Mouse (Mus musculus) R1 (cell line): ENCODE results near the gene Nedd9.

Source experiments
- DNase-seq: peaks from one replicate; pipeline ENCODE4 v3.0.0-alpha.2; 2018; ENCODE audit warnings: low read depth, low spot score

Nedd9 gene

DNA sequence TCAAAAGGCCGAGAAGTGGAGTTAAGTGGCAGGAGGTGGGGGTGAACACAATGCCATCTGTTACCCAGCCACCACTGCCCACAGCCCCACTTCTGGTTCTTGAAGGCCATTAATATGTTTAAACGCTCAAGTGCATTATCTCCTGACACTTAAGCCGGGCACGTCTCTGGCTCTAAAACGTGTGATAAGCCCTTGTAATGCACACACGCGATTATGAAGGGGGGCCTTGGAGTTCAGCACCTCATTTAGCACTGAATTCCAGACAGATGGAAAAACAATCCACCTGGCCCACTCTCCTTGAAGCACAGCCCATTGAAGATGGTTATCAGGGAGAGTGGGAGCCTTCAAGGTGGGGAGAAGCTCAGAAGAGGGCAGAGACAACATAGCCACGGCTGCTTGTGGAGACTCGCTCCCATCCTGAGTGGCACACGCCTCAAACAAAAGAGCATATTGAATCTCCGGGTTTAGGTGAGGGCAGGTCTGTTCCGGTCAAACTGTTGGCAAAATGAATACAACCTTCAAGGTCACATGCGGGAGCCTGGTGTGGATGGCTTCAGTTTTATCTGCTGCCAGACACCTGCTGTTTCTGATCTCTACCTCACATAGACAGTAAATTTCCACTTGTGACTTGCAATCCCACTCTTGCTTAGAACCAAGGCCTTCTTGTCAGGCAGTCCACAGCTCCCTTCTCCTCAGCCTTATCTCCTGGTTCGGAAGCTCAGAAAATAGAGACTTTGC lies 30.7 kb downstream of the Nedd9 start:
- peak; percentile 37 for DNase-seq

DNA sequence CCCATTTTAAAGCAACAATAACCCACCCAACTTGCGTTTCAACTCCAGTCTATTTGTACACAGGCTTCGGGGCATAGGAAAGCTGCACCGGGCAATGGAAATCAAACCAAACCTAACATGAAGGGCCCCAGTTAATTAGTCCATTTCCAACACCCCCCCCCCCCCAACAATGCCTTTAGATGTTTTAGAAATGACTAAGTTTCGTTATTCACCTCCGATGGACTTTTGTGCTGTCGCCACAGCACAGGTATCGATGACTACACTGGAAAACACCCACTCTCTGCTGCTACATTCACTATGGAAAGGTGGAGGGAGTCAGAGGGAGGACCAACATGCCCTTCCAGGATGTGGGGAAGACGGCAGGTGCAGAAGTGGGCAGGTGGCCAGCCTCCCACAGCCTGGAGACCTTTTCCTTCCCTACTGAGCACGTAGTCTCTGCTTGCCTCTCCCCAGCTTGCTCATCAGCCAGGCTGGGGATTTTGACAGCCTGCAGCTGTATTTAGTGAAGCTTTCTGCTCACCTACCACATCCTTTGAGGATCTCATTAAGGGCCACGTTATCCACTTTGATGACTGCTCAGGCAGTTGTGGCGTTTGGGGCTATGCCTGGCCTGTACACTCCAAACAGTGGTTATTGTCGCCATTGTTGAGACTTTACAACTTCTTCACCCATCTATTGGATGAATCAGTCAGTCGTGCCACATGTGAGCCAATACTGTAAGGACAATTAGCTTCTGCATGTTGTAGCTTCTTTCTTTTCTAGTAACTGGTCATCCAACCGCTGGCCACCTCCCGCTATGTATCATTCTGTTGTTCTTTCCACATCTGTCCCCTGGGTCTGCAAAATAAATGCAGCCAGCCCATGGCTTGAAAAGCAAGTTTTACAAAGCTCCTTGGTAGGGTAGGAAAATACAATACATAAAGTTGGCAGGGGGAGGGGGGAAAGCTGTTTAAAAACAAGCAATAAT lies 33.7 kb downstream of the Nedd9 start:
- DNase-seq = no peak

DNA sequence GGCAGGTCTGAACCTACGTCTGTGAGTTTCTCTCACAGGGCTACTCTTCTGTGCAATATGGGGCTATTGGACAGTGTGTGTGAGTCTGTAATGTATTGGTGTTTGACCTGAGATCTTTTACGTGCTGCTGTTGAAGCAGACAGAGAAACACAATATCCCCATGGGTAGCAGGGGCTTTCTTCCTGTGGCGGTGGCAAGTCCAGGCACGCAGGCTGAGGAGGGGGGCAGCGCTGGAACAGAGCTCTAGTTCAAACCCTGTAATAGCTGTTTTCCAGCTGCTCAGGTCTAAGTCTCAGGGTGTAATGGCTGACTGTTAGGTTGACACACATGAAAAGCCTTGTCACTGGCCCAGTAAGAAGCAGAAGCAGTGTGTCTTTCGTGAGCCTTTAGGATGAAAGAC lies 36.3 kb downstream of the Nedd9 start:
- no peak for DNase-seq

DNA sequence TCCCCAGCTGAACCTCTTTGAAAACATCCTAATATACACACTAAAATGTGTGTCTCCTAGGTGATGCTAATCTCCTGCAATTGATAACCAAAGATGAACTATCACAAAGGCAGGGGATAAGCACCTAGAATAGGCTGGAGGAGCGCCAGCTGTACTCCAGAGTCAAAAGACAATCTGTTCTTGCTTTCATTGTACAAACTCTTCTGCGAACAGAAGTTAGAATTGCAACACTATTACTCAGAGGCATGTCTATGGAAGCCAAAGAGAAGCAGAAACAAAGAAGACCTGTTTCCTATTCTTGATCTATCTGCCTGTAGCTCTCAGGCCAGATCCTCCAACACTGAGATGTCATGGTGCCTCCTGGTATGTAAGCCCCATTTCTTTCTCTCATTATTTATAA lies 38.0 kb downstream of the Nedd9 start:
- no peak for DNase-seq

DNA sequence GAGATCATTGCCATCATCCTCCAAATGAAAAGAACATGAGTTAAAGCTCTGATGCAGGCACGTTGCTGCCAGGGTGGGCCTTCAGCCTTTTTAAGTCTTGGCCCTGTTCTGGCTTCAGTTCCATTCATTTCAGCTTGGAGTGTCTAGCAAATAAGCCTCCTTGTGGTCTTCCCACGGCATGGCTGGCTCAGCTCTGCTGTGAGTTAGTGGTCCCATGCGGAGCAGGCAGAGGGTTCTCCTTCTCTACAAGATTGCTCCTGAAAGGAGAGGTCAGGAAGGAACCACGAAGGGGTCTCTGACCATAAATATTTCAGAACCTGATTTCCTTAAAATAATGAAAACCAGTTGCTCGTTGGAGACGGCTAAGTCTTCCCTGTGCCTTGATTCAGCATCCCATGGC lies 40.0 kb downstream of the Nedd9 start:
- peak; percentile 4 for DNase-seq

DNA sequence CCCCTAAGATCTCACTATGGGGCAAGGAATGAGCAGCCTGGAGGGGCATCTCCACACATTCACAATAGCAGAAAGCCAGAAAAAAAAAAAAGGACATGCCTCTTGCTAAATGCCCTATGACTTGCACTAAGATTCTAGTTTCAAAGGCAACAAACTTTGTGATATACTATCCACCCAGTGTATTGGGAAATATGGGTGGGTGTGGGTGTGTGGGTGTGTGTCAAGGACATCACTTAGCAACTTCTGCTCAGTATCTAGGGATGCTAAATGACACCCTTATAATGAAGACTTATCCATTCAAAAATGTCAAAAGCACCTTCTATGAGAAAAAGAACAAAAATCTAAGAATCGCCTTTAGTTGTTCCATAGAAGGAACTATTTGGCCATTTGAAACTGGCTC lies 40.6 kb downstream of the Nedd9 start:
- no peak for DNase-seq

DNA sequence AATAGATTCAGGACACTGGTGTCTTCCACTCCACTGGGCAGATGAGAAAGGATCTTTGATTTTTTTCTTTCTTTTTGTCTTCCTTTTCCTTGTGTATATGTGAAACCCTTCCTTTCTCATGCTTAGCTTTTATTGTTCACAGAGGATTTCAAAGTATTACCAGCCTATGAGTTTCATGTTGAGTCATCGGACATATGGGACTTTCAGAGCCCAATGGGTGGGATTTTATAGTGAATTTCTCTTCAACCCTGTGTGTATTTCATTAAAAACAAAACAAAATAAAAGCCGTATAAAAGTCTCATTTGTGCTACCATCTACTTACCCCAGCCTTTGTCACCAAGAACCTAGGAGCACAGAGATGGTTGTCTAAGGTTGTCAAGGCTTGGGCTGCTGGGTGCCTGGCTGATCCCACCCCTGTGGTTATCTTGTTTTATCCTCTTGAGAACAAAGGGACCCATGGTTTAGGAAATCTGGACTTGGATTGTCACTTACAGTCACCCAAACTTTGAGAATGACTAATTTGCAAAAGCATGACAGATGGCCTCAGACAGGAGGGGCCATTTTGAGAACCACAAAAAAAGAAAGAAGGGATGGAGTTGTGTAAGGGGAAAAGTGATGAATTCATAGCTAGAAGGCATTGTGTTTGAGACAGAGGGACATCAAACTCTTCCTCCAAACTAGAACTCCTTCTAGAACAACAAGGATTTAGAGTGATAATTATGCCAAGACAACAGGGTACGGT lies 41.9 kb downstream of the Nedd9 start:
- DNase-seq = no peak

DNA sequence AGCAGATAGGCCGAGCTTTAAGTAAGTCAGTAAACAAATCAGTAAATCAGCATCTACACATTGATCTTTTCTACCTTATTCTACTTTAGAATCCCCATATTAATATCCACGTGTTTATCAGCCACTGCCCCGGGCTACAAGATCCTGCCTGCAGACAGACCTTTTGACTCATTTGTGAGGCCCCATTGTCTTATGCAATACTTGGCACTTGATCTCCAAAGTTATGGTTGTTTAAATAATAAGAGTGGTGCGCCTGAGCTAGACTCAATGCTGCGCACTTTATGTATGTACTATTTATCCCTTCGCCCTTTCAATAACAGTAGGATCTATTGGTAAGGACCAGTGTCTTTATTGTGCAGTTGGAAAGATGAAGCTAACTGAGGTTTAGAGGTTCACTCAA lies 42.9 kb downstream of the Nedd9 start:
- DNase-seq = no peak

DNA sequence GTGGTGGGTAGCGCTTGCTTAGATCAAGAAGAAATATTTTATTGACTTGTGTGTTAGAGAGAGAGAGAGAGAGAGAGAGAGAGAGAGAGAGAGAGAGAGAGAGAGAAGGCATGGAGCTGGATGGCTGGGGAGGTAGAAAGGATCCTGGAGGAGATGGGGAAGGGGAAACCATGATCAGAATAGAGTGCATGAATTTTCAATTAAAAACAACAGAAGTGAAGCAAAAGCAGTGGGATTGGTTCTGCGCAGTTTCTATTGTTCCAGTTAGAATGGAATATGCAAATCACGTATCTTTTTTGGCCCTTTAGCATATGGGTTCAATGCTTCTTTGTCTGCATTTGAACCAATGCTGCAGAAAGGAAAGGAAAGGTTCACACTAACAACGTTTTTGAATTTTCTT lies 45.0 kb downstream of the Nedd9 start:
- DNase-seq = no peak

DNA sequence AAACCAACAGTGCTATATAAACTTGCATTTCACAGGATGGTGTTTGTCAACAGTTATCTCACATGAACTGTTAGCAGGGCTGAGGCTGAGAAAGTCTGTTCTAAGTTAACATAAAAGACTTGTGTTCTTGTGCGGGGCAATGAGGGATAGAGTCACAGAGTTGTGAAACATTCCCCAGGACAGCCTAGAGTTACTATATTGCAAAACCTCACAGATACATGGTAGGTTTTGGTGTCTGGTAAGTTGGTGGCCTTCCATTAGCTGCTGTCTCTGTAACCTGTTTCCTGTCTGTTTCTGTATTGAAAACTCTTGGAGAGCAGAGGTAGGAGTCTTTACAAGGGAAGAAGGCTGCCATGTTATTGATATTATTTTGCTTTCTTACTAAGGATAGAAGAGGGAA lies 47.0 kb downstream of the Nedd9 start:
- DNase-seq = no peak

DNA sequence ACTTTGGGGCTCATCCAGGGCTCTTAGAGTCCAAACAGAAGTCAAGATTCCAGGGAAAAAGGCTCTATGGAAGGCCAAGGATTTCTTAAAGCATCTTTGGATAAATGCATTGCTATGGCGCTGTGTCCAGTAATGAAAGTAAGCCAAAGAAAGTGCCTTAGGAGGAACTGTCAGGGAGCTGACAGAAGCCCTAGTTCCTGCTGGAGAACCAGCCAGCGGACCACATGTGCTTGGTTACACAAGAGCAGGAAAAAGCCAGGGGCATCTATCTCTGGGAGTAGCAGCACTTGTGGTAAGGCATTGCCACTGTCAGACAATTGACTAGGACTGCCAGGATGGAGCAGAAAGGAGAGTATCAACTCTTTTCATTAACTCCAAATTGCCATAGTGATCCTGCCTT lies 49.8 kb downstream of the Nedd9 start:
- DNase-seq = no peak

DNA sequence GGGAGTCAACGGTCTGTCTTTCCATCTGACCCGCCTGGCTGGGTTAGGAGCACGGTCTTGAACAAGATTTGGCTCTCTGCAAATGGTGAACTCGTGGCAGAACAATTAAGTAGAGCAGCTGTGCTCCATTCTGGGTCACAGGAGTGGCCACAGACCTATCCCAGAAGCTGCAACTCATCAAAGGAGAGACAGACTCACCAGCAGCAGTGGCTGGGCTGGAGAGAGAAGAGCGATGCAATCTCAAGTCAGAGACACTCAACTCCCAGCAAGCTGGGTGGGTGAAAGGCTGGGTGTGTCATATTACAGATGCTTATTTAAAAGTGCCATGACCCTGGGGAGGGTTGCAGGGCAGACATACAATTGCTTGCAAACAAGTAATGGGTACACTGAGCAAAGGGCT lies 50.4 kb downstream of the Nedd9 start:
- no peak for DNase-seq

DNA sequence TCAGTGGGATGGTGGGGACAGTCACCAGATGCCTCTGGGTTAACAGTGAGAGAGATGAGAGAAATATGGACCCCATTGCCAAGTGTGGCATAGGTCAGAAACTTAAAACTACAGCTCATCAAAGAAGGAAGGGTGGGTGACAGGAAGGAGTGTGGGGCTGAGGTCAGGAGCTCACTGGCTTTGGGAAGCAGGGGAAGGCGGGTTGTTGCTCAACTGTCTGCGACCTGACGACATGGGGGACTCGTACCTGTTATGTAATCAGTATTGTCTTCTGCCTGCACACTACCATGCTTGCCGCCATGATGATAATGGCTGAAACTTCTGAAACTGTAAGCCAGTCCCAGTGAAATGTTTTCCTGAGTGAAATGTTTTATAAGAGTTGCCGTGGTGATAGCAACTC lies 54.0 kb downstream of the Nedd9 start:
- DNase-seq = no peak

DNA sequence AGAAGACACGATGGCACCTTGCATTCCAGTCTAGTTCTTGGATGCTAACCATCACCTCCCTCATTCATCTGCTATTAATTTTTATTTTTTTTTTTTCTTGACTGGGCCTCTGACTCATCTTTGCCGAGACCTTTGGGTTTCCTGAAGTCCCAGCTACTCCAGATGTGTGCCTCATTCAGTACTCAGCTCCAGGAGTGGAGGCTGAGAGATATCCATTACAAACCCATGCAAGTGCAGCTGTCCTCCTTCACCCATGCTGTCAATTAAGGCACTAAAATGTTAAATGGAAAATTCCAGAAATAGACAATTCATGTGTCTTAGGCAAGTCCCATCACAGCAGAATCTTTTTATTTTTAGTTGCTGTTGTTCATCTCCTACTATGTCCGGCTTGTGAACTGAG lies 55.4 kb downstream of the Nedd9 start:
- DNase-seq = no peak

DNA sequence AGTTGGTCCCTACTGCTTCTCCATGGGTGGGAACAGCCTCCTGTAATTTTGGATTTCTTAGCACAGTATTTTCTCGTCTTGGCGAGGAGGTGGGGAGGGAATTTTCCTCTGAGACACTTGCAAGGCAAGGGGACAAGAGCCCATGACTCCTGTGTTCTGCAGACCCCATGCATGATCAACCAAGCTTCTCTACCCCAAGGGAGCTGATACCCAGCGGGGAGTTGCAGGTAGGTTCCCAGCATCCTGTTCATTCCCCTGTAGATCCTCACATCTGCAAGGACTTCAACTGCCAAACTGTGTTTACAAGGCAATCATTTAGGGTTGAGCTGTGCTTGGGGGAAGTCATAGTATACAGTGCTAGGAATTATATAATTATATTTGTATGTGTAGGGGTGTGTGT lies 60.1 kb downstream of the Nedd9 start:
- DNase-seq = no peak

DNA sequence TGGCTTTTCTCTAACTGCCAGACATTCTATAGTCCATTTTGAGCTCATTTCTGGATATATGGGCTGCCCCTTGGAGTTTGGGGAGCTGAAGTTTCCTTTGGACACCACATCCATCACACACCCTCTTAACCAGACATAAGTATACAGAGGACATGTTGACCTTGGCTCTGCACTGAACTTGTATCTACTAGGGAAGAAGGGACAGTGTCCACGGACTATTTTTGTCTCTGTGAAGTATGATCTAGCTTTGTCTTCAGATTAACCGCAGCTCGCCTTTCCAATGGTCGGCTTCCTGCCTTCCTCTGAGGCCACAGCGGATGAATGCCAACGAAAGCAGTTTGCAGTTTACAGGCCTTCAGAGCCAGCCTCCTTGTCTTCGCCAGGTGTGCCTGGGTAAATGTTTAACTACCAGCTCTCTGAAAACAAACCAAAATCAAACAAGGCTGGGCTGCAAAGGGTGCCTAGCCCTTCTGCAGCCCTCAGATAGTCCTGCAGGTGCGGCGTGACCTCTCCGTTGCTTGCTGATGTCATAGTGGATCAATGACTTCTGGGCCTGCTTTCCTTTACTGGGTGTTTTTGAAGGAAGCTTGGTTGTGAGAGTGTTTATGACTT lies 63.6 kb downstream of the Nedd9 start:
- DNase-seq = no peak

DNA sequence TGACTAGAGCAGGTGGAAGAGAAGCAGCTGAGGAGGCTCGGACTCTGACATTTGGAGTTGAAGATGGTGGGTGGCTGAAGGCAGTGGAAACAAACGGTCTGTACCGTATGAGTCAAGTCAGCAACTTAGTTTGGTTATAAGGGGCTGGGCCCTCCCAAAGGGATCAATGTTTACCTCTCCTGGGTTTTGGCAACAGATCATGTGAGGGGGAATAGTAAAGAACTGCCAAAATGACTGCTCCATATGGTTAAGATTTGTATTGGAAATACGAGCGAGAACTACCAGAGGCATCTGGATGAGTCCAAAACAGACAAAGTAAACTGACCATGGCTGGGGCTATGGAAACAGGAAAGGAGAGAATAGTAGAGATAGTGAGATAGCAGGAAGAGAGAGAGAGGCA lies 64.6 kb downstream of the Nedd9 start:
- DNase-seq = no peak

DNA sequence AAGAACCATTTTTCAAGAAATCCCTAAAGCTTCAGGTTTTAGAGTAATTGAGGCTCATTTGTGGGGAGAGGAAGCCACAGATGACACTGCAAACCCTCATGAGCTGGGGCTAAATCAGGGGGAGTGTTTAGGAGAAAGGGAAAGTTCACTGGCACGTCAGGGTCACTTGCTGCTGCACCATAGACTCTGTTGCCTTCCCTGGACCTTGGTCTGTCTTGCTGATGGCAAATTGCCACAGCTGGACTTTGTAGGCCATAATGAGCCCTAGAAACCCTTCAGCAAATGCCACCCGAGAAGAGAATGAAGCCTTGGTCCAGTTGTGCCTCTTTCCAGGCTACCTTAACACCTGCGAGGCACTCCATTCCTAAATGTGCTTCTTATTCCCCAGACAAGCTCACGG lies 66.8 kb downstream of the Nedd9 start:
- DNase-seq = no peak

DNA sequence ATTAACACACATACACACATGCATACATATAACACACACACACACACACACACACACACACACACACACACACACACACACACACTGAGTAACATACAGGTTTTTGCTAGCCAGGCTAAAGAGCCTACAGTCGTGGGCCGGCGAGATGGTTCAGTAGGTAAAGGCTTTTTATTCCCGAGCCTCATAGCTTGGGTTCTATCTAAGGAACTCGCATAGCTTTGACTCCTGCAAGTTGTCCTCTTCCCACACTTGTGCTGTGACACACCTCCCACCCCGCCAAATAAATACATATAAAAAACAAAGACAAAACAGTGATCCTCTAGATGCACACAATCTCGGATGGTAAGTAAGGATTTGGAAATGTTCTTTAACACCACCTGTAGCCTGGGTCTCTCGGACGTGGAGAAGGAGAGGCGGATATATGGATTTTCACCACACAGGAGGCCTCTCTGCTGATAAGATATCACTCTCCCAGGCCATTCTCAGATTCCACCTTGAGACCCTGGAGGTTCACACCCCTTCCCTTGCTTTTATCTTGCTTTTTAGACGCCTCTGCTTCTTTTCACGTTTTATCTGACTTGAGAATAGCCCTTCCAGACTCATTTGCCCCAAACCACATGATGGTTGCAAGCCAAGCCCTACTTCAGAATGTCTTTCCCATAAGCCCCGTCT lies 68.8 kb downstream of the Nedd9 start:
- DNase-seq = no peak

DNA sequence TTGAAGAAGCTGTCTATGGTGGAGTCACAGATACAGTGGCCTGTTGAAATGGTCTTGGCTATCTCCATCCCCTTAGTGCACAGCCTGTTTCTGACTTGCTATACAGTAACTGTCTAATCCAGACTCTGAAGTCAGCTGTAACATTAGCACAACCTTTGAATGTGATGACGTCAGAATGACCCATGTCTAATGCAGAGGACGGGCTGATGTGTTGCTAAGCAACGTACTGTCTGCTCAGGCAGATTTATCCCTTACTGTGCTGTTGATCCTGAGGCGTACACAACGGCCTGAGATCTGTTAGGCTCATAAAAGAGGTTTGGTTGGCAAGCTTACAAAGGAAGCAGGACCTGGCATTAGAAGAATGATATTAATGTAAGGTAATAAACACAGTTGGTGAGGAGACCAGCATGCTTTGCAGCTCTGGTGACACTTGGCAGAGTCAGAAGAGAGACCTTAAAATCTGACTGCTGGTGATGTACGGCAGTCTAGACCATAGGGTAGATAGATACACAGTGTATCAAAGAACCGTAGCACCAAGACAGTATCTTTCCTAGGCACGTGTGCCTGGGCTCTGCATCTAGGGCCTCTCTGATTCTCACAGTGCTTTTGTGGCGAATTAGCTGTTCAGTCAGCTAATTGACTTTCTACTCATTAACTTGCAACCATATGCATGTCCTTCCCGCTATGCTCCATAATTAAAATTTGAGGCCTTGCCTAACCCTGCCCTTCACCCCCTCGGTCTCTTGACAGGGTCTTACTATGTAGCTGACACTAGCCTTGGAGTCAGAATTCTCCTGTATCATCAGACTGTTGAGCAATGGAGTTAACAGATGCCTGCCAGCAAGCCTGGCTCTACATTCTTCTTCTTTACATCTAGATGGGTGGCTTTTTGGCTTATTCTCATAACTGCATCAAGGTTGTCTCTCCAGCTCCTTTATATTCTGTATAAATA lies 70.8 kb downstream of the Nedd9 start:
- DNase-seq = peak; percentile 29
